Mouse (Mus musculus): Measurements from ENCODE around the gene Fam193b.
A peak's percentile ranks its signal among the peaks of the same experiment; 100 is the strongest.

Fam193b gene

DNA sequence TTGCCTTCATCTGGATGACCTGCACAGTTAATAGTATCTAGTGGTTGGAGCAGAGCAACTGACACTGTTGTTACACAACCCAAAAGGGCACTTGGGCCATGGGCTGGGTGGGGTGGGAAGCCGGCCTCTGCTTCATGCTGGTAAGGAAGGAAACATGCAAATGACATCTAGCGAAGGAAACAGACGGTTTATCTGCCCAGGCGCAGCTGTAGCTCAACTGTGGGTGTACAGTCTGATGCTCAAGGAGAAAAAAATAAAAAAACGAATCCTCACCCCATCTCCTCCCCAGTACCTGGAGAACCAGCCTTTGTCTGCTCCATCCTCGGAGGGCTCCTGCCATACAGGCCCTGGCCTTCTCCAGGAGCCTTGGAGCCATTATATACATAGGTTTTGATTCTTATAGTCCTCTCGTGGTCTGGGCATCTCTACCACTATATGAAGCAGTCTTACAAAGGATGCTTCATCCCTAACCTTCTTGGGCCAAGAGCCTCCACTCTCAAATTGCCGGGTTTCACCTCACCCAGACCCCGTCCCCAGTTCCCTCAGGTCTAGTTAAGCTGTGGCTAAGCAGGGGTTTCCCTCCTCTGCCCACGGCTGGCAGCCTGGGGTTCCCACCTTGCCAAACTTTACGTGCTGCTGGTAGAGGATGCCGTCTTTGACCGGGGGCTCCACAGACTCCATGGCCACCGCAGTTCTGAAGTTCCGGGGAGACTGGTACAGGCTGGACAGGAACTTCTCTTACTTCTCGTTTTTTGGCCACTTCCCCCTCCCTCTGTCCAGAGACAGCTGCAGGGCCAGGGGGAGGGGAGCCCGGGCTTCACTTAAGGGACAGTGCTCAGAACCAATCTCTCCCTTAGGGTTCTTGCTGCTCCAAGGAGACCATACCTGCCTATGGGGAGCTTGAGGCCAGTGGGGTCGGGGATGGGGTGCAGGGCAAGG lies 42.8 kb downstream of the Fam193b start:
- no peak for DNase-seq (ENCODE audit: low spot score)

DNA sequence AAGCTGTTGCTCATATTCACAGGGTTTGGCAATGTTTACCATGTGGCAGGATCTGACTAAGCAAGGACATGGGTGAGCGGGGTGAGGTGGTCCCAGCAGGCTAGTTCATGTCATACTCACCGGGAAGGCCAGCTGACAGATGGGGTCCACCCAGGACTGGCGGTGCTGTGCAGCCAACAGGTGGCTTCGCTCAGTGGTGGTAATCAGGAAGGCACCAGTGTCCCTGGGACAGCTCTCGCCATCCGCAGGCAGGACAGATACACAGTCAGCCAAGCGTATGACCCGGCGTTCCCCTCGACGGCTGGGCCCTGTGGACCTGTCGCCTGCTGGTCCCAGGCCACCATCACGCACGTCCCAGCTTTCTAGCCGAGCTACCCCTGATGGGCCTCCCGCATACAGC lies 43.7 kb downstream of the Fam193b start:
- DNase-seq (ENCODE audit: low spot score) = no peak

DNA sequence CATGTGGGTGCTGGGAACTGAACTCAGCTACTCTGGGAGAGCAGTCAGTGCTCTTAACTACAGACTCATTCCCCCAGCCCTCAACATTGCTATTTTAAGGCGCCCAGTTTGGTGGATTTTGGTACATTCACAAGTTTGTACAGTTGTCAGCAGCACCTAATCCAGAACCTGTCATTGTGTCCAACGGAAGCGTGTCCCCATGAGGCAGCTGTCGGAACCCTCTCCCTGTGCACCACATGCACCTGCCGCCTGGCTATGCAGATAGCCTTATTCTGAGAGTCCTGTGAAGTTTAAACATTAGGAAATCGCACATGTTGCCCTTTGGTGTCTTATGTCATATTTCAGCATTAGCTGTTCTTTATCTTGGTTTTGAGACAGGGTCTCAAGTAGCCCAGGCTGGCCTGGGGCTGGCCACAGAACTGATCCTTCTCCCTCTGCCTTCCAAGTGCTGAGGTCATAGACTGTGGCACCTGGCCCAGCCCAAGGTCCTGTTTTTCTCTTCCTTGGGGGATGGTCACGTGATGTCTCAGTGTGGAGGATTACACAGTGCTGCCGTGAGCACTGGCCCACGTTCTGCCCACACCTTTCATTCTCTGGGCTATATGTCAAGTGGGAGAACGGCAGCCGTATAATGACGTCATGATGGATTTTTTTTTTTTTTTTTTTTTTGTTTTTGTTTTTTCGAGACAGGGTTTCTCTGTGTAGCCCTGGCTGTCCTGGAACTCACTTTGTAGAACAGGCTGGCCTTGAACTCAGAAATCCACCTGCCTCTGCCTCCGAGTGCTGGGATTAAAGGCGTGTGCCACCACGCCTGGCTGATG lies 45.0 kb downstream of the Fam193b start:
- DNase-seq (ENCODE audit: low spot score) = no peak

DNA sequence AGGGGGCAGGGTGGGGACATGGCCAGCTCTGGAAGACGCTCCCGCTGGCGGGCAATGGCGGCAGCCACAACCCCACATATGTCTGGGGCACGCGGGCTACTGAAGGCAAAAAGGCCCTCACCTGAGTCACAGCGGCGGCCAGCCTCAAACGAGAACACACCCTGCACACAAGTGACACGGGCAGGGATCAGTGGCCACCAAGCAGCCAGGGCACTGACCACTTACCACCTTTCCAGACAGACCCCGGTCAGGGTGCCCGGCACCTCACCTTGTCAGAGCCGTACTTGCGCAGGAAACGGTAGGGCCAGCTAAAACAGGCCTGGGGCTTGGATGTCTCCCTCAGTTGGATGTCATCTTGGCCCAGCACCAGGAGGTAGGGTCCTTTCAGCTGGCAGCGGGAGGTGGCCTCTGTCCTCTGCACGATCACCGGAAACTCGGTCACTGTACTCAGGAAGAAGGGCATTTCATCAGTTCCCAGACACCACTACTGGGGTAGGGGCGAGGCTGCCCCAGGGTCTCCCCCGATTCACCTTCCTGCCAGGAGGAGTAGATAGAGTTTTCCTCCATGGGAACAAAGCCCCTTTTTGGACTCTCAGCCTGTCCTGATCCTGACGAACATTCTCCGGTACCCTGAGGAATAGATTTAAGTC lies 46.8 kb downstream of the Fam193b start:
- no peak for DNase-seq (ENCODE audit: low spot score)

DNA sequence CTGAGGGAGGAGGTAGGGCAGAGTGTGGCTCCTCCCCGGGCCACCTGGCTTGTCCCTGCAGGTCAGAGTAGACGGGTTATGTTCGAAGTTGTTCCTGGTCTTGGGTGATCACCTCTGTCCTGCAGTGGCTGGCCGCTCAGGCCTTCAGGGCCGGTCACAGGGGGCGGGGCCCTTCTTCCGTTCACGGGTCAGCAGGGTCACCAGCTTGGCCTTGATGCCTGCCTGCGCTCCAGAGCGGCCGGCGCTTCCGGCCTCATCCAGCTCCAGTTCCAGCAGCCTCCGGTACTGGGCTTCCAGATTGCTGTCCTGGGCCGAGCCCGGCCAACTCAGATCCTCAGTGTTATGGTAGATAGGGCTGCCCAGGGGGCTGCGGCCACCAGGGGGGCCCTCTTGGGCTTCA lies 47.6 kb downstream of the Fam193b start:
- peak; percentile 70 for DNase-seq (ENCODE audit: low spot score)

DNA sequence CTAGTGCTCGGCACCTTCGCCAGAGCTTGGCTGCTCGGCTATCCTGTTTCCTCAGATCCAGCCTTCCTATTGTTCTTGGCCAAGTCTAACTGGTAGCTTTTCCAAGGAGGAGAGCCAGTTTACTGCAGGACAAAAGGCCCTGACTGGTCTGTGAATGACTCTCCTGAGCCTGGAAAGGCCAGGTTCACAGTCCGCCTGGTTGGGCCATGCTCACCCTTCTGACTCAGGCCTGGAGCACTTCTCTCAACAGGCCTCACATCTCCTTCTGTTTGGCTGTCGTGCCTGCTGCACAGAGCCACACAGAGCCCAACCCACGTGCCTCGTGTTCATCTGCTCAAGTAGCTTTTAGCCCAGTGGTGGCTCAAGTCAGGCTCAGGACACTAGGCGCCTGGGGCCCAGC lies 48.2 kb downstream of the Fam193b start:
- DNase-seq (ENCODE audit: low spot score) = no peak

DNA sequence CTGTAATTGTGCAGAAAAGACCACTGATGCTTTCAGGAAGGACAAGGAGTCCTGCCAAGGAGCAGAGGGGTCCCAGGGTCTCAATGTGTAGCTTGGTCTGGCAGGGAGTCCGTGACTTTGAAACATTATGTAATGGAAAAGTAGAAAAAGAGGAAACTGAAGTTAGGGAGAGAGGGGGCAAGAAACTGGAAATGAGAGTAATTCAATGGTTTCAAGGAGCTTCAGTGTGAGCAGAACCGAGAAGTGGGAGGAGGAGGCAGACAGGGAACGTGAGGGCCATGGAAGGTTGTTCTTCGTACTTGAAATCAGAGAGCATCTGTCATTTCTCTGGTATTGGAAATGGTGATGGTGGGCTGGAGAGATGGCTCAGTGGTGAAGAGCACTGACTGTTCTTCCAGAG lies 51.3 kb downstream of the Fam193b start:
- no peak for DNase-seq (ENCODE audit: low spot score)

DNA sequence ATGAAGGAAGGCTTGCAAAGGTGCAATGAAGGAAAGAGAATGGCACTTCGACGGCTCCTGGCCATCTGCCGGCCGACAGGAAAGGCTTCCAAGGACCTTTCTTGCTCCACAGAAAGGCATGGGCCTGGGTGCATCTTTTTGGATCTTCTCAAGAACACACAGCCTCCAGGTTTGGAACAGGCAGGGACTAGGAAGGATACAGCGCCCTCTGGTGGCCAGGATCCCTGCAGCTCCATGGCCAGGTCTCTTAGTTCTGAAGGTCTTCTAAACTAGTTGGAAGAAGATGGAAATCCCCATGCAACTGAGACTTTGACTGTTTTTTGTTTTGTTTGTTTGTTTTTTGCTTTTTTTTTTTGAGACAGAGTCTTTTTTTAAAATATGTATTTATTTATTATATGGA lies 54.0 kb downstream of the Fam193b start:
- DNase-seq (ENCODE audit: low spot score) = peak; percentile 59

DNA sequence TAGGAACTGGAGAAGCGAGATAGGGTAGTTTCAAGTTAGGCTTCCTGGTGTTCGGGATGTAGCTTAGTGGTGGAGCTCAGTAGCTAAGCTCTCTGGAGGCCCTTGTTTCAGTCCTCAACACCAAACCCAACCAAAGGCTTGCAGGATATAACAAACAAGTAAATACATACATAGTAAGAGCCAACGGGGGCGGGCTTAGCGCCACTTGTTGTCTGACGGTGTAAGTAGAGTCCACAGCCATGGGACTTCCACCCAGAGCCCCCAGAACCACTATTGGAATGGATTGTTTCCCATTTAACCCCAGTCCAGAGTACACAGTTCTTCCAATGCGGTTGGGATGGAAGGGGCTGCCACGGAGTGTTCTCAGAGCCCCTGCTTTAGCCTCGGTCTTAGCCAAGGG lies 57.1 kb downstream of the Fam193b start:
- DNase-seq (ENCODE audit: low spot score) = no peak

DNA sequence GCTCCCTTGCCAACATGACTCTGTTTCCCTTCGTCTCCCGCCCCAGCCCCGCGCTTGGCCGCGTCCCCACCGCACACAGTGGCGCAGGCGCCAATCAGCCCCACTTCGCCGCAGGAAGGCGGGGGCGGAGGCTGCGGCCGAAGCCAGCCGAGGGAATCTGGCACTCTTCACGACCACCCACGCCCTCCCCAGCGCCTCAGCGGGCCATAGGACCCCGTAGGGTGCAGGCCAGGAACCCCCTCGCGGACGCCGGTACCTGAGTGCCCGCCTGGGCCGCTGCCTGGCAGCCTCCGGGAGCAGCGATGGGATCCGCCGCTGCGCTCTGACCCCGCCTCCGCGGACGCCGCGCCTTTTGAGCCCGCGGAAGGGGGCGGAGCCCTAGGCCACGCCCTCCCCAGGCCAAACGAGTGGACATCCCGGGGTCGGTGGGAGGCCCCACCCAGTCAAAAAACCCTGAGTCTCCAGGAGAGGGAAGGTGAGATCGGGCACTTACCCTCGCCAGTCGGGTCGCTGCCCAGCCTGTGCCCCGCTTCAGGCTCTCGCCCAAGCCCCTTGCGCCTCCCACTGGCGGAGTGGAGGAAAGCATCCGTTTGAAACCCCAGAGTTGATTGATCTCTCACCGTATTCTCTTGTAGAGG lies 57.7 kb downstream of the Fam193b start, which contains the start of gene Pdlim7:
Gene Pdlim7 (minus strand): TSS at position 566 of the 638 bp plus-strand sequence.
- DNase-seq (ENCODE audit: low spot score) = peak; percentile 89

DNA sequence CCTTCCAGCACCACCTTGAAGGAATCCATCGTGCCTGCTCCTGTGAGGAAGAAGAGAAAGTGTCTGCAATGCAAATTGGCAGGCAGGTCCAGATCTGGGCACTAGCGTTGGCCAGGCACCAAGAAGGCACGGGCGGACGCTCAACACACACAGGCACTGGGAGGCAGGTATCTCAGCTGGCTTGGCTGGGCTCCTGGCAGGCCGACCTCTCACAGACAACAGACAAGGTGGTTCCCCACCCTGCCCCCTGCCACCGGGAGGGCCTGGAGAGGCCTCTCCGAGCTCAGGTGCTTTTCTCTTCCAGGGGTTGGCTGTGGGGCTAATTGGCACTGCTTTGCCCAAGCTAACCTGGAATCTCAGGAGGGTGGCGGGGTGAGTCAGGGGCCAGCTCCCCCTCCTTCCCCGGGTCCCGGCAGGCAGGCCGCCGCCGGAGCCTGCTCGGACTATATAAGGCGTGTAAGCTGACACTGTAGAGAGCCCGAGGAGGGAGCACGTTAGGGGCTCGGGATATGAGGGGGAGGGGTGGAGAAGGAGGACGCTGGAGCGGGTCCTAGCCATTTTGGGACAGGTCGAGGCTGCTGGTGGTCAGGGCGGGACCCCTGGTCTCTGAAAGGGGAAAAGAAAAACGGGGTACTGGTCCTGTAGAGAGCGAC lies 58.4 kb downstream of the Fam193b start:
- peak; percentile 73 for DNase-seq (ENCODE audit: low spot score)

DNA sequence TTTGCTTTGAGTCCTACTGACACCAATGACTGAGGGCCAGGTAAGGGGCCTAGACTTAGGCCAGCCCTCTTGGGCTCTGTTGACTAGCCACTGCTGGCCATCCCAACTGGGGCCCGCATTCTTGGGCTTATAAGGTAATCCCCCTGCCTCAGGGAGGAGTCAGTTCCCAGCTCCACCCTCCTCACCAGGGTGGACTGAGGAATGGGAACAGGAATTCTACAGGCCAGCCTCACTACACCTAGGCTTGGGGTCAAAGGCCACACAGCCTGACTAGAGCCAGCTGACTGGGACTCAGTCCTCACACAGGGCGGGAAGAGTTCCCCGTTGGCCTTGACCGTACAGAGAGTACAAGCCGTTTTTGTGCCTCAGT lies 59.4 kb downstream of the Fam193b start:
- peak; percentile 87 for DNase-seq (ENCODE audit: low spot score)

DNA sequence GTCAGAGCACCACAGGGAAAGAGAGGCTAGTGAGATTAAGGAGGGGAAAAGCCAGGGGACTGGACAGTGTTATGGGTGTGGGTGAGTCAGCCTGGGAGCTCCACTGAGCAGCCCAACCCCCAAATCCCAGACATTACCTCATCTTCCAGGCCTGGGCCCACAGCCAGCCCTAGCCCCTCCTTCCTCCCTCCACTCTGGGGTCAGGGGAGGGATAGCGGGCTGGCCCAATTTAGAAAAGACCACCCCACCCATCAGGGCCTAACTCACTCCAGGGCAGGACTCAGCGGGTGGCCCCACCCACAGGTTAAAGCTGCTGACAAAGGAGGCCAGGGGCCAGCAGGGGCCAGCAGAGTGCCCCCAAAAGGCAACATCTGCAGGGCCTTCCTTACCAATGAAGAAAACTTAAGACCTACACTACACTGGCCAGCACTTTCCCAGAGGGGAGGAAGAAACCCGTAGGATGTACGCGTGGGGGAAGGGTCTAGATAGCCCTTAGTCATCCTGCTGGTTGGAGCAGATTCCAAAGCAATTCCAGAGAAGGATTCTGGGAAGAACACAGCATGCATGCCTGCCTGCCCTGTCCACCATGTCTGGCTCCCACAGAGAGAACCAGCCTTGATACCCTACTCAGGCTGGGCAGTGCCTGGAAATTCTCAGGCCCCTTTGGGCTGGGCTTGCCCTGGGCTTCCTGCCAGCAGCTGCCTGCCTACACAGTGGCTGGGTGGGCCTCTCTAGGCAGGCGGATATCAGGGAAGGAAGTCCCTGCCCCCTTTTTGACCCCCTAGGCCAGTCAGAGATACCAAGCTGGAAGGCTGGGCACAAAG lies 60.0 kb downstream of the Fam193b start:
- peak; percentile 85 for DNase-seq (ENCODE audit: low spot score)

DNA sequence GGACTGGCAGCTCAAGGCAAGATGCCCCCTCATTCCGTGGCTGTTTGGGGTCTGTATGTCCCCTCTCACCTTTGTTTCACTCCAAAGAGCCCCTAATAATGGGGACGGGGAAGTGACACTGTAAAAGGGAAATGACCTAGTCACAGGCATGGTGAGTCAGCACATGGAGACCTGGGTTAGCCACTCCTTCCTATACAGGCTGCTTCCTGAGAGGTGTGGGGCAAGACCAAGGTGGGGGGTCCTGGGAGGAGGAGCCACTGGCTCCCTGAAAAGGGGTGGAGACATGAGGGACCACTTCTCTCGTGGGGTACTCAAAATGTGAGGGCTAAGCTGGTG lies 60.6 kb downstream of the Fam193b start:
- DNase-seq (ENCODE audit: low spot score) = no peak

DNA sequence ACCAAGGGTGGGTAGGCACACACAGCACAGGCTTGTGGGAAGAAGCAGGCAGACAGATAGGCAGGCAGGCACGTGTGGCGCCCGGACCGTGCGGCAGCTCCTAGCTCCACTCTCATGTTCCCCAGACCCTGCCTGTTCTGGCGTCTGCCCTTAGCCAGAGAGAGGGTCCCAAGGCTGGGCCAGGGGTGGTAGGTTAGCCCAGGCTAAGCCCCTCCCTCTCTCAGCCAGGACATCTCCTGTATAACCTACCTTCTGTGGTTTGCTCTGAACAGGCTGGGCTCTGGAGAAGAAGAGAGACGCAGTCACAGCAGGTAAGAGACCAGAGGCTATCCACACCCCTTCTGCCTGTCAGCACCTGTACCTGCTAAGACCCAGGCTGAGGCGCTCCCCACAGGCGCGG lies 62.4 kb downstream of the Fam193b start:
- DNase-seq (ENCODE audit: low spot score) = no peak

DNA sequence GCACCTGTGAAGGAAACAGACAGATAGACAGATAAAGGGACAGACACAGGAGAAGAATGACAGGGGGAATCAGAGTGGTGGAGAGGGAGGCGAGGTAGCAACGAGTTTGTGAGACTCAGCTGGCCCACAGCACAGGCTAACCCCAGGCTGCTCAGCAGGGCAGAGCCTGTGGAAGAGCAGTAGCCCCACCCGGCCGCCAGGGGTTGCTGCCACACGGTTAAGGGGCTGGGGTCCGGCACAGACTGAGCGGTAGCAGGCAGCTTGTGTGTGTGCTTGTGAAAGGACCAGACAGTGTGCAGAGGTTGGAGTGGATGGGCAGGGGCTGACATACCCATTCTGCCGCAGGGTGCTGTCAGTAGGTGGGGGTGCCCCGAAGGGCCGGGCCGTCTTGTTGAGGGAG lies 63.0 kb downstream of the Fam193b start:
- DNase-seq (ENCODE audit: low spot score) = no peak

DNA sequence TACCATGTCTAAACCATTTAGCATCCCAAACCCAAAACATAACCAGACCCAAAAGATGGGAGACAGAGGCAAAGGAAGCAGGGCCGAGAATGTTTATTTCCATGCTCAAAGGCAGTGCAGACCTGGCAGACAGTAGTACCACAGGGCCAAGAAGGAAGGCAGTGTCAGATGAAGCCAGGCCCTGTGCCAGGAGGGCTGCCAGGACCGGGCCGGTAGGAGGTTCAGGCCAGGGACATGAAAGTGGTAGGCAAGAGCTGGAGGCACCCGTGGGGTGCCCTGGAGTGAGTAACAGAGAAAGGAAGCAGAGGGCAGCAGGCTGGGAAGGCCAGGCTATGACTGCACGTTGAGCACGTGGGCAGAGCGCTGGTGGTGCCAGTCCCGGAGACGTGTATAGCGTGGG lies 64.2 kb downstream of the Fam193b start:
- no peak for DNase-seq (ENCODE audit: low spot score)

DNA sequence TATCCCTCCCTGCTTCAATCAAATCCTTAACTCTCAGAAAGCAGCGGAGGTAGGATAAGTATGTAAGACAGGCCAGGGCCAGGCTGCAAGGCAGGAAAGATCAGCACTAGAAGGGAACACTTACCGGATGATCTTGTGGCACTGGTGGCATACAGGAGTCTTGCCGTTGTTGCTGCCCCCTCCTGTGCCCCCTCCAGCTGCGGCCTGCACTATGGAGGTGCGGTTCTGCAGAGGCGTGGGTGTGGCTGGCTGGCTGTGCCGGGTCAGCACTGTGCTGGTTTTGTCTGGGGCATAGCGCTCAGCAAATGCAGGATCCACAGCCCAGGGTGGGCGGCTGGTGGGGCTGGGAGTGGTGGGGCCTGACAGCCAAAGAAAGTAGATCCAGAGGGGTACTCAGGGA lies 65.1 kb downstream of the Fam193b start:
- DNase-seq (ENCODE audit: low spot score) = no peak

DNA sequence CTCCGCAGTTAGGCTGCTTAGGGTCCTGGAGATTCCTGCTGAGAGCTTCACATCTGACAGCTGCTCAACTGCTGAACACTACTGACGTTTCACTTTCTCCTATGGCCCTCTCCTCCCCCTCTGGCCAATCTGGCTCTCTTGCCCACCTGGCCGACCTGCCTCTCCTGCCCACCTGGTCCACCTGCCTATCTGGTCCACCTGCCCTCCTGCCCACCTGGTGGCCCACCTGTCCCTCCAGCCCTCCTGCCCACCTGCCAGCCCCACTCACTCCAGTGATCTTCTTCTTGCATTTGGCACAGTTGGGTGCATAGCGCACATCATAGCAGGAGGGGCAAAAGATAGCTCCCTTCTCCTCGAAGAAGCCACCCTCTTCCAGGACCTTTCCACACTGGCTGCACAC lies 66.5 kb downstream of the Fam193b start:
- no peak for DNase-seq (ENCODE audit: low spot score)

DNA sequence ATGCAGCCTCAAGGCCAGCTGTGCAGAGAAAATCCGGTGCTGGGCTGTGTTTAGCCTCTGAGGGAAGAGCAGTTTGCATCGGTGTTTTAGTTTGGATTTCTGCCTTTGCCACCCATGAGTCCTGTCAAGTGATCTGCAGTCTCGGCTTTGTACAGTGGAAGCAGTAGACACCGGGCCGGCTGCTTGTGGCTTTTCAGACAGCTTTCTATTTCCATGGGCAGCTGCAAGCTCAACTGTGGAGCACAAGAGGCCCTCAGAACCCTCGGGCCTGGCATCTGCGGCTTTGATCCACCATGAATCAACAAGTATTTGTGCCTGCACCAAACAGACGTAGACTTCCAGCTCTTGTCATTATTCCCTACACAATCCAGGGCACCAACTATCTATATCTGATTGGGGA lies 68.5 kb downstream of the Fam193b start:
- DNase-seq (ENCODE audit: low spot score) = no peak

DNA sequence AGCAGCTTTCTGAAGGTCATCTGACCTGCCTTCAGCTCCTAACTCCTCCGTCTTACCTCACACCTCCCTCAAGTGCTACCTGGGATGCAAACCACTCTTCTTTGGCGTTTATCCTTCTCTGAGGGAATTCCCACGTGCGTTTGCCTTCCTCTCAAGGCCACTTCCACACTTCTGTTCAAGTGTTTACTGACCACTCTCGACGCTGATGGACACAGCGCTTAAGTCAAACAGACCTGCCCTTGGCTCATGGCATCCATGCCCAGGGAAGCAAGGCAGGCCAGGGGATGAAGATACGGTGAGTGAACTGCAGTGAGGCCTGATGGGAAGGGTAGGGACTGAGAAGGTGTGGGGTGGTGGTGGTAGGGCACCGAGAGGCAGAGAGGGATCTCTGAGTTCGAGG lies 70.3 kb downstream of the Fam193b start:
- no peak for DNase-seq (ENCODE audit: low spot score)

All from yolk sac, embryonic 10.5 days (tissue).